In genomic region chr7:84085049-84085945, GRCm38 (mm10) we compare ENCODE assay signal across 9 mouse cellular contexts. TPM values are rescaled to one million over a fixed set of nuclear protein-coding genes. Genes with fewer than 3 reads are reported as not detected.
A peak's percentile ranks its signal among the peaks of the same experiment; 100 is the strongest.
DNase-seq lines count a peak whose midpoint lies in the region; ATAC-seq and TF ChIP-seq lines count a peak whose summit lies in the region.
"Had no signal": no experiment of that assay in that cellular context is flagged by ENCODE, and none has a peak within 500 bp of the region (broad histone marks: within the 10 kb centered on the region; RNA-seq: fewer than 3 reads in every experiment).

No protein-coding gene starts in this region.

- TF ChIP-seq CTCF in lung, postnatal 0 days (IDR thresholded peaks at IDR 0.05) = no peak

- peak overlapping the region; percentile 85 for H3K4me2 ChIP-seq in lung, postnatal 0 days (replicated peaks; ENCODE audit: low read depth, low read length)

- H3K27me3 ChIP-seq in heart, embryonic 10.5 days (ENCODE audit: insufficient read depth, poor library complexity, severe bottlenecking) = peaks cover 42% of the 10 kb centered on the region
- H3K27me3 ChIP-seq in lung, postnatal 0 days (replicated peaks; ENCODE audit: insufficient read depth, low read length) = peaks cover 13% of the 10 kb centered on the region

- no peak overlapping the region for H3K27ac ChIP-seq in heart, embryonic 10.5 days
- no peak overlapping the region for H3K27ac ChIP-seq in lung, postnatal 0 days (ENCODE audit: low read length)

- H3K36me3 ChIP-seq in heart, embryonic 10.5 days = no peaks in the 10 kb centered on the region
- H3K36me3 ChIP-seq in lung, postnatal 0 days (ENCODE audit: insufficient read depth, low read length) = no peaks in the 10 kb centered on the region
- H3K36me3 ChIP-seq: G1E had no signal

- peak overlapping the region; percentile 58 for H3K4me3 ChIP-seq in heart, embryonic 10.5 days
- peak overlapping the region; percentile 35; the same call in 1 of the 2 replicates for H3K4me3 ChIP-seq in lung, postnatal 0 days (ENCODE audit: low read depth, low read length)

- DNase-seq in layer of hippocampus, postnatal 25 days (ENCODE audit: extremely low spot score in 1 of 2, low spot score in 1 of 2) = peak; percentile 23 to 40
- no peak for DNase-seq in layer of hippocampus, adult 9-11 months
- DNase-seq in heart, embryonic 10.5 days (ENCODE audit: low spot score) = peak; percentile 78
- peak; percentile 32 to 56 for DNase-seq in kidney, adult 8-10 months
- DNase-seq in lung, postnatal 0 days (ENCODE audit: low spot score) = peak; percentile 78
- DNase-seq in retina, embryonic 14.5 days (ENCODE audit: low spot score) = peak; percentile 67
- DNase-seq in urinary bladder, postnatal 10 days (ENCODE audit: low spot score) = peak; percentile 33

- peak; percentile 82 for ATAC-seq in common myeloid progenitor, adult 5-6 weeks (replicated peaks; ENCODE audit: low read depth, poor library complexity, severe bottlenecking)
- peak; percentile 54 for ATAC-seq in lung, postnatal 0 days

- H3K4me1 ChIP-seq in heart, embryonic 10.5 days = peaks cover 17% of the 10 kb centered on the region; the same call in 1 of the 2 replicates
- no peaks in the 10 kb centered on the region for H3K4me1 ChIP-seq in lung, postnatal 0 days (ENCODE audit: insufficient read depth, low read depth, low read length)

- no peak for TF ChIP-seq EP300 in lung, postnatal 0 days (IDR thresholded peaks at IDR 0.05)

- H3K9me3 ChIP-seq in heart, embryonic 10.5 days = no peaks in the 10 kb centered on the region
- no peaks in the 10 kb centered on the region for H3K9me3 ChIP-seq in lung, postnatal 0 days (ENCODE audit: low read length)
- H3K9me3 ChIP-seq: G1E had no signal

- 5% methylated on average over 39 of the region's 39 CpGs for WGBS in heart, embryonic 10.5 days
- 6% methylated on average over 39 of the region's 39 CpGs for WGBS in lung, postnatal 0 days

- H3K9ac ChIP-seq in lung, postnatal 0 days (replicated peaks; ENCODE audit: low read depth) = no peak overlapping the region

RNA-seq across cellular contexts. Expression of gene Cemip, which starts 1.0 kb away (rescaled TPM):
- 10 to 100 TPM; 21.6 to 25.9 TPM for total RNA-seq in layer of hippocampus, postnatal 25 days (2021)
- not detected in 2 replicates for total RNA-seq in common myeloid progenitor, adult 5-6 weeks (2017)
- polyA plus RNA-seq in heart, embryonic 10.5 days (2016; fragmentation: Nextera tagmentation; extraction: Ambion mirVana) = 0.41 and 0.70 TPM in 2 replicates
- polyA plus RNA-seq in lung, postnatal 0 days (2015; fragmentation: Nextera tagmentation; extraction: Ambion mirVana) = 0.57 and 0.83 TPM in 2 replicates
- polyA plus RNA-seq: G1E had no signal

Comparison
In these comparisons a context has a peak if more than half of its experiments do, and no peak if none do; other contexts are left out.
1. RNA of gene Cemip, which starts 1.0 kb away (total RNA-seq): 21.6 to 25.9 TPM in layer of hippocampus, postnatal 25 days; not detected in common myeloid progenitor, adult 5-6 weeks; every median in the first group is over 10 times any median in the second.